Mouse (Mus musculus) midbrain, embryonic 16.5 days (tissue): Measurements from ENCODE around the gene Fkbp15. TPM values are rescaled to one million over a fixed set of nuclear protein-coding genes. Genes with fewer than 3 reads are reported as not detected.

ENCODE experiments used
- ATAC-seq: fragments of 200-750 bp; cut with Nextera tagmentation; 2 replicates; pipeline ENCODE4 v1.8.0; 2017; ENCODE audit warnings: moderate TSS enrichment
- H3K27ac ChIP-seq: fragments of 300-500 bp; sonication (generic); 2 replicates; pipeline ENCODE4 v1.5.1; 2014; ENCODE audit warnings: mild to moderate bottlenecking, low read length, mixed read lengths
- H3K27me3 ChIP-seq: fragments of 300-500 bp; sonication (generic); 2 replicates; pipeline ENCODE4 v1.6.1; 2014; ENCODE audit warnings: low read depth, low read length, mixed read lengths; ENCODE audit not compliant: control insufficient read depth, insufficient read depth
- H3K36me3 ChIP-seq: fragments of 300-500 bp; sonication (generic); 2 replicates; pipeline ENCODE4 v1.6.1; 2014; ENCODE audit warnings: mild to moderate bottlenecking, low read length, moderate library complexity, mixed read lengths; ENCODE audit not compliant: control insufficient read depth, insufficient read depth
- H3K4me1 ChIP-seq: fragments of 300-500 bp; sonication (generic); 2 replicates; pipeline ENCODE4 v1.6.1; 2014; ENCODE audit warnings: mild to moderate bottlenecking, low read length, mixed read lengths; ENCODE audit not compliant: control insufficient read depth, insufficient read depth
- H3K4me2 ChIP-seq: fragments of 300-500 bp; sonication (generic); 2 replicates; pipeline ENCODE4 v1.6.1; 2014; ENCODE audit warnings: mild to moderate bottlenecking, low read length, mixed read lengths
- H3K4me3 ChIP-seq: fragments of 300-500 bp; sonication (generic); 2 replicates; pipeline ENCODE4 v1.5.1; 2014; ENCODE audit warnings: low read depth, mild to moderate bottlenecking, low read length, moderate library complexity, mixed read lengths
- H3K9ac ChIP-seq: fragments of 300-500 bp; sonication (generic); 2 replicates; pipeline ENCODE4 v1.6.1; 2014; ENCODE audit warnings: low read depth, low read length, mixed read lengths
- H3K9me3 ChIP-seq: fragments of 300-500 bp; sonication (generic); replicated peaks from 2 replicates; pipeline ENCODE4 v1.6.1; 2014; ENCODE audit warnings: mild to moderate bottlenecking, low read length, mixed read lengths; ENCODE audit not compliant: control insufficient read depth, poor library complexity, severe bottlenecking
- WGBS: fragments of 180-500 bp; shearing (Covaris S2); extraction: QIAGEN DNeasy Blood & Tissue Kit; methylation state at CpG from one replicate; pipeline ENCODE4 v1.1.7; 2014; 5-methylcytosine and 5-hydroxymethylcytosine counted together
- polyA plus RNA-seq: library from polyadenylated mRNA; unstranded; fragments of >200 nt; fragmentation: Nextera tagmentation; extraction: Ambion mirVana; gene quantifications from 2 replicates; pipeline ENCODE4 v1.2.1, GENCODE M21; 2015

Fkbp15 gene
- polyA plus RNA-seq, 1 experiment from 2014 or later = 21.9 TPM

DNA sequence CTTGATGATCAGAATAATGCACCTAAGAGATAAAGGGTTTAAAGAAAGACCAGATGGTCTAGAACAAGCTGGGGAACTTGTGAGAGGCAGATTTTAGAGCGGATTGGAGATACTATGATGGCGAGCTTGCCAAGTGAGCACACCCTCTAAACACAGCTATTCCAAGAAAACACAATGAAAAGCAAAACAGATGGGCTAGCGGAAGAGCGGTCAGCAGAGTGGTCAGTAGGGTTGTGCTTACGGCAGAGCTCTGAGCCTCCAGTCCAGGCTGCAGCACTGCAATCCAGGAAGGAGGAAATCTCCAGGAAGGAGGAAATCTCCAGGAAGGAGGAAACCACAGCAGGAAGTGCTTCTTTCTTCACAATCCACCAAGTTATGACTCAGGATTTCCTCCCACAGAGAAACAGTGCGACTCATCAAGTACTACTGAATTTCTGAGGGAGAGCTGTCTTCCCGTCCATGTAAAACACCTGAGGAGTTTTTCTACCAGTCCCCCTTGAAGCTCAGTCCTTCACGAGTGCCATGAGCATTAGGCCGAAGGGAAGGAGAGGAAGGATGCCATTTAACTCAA is 46.6 kb downstream of the Fkbp15 start:
- no peaks in the 10 kb centered on the region for H3K9me3 ChIP-seq

DNA sequence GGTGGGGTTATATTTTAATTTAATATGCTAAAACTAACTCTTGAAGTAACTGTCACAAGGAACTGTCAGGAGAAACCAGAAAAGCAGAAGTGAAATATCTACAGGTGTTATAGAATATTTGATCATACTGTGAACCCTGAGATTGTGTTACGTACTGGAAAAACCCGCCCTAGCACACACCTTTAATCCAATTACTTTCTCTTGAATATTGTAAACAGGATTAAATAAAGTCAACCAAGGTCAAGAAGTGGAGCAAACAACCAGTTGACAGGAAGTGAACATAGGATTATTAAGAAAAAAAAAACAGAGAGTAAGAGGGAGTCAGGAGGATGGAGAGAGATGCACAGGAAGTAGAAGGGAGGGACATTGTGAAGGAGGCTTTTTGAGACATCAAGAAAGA is 47.5 kb downstream of the Fkbp15 start:
- Histone ChIP-seq H3K4me3 (no peak overlapping the region), H3K4me2 (no peak overlapping the region), H3K4me1 (no peaks in the 10 kb centered on the region), H3K9ac (no peak overlapping the region), H3K36me3 (peaks cover 15% of the 10 kb centered on the region), H3K9me3 (no peaks in the 10 kb centered on the region), H3K27ac (no peak overlapping the region), H3K27me3 (no peaks in the 10 kb centered on the region)
- ATAC-seq = no peak
- 92% methylated on average over 2 of the region's 2 CpGs for WGBS

More for the DNA sequence above, 46.6 kb downstream of the Fkbp15 start:
- Histone ChIP-seq H3K4me3 (no peak overlapping the region), H3K36me3 (peaks cover 12% of the 10 kb centered on the region), H3K4me2 (no peak overlapping the region), H3K27me3 (no peaks in the 10 kb centered on the region), H3K4me1 (no peaks in the 10 kb centered on the region), H3K9ac (no peak overlapping the region), H3K27ac (no peak overlapping the region)
- no peak for ATAC-seq
- 90% methylated on average over 9 of the region's 9 CpGs for WGBS

DNA sequence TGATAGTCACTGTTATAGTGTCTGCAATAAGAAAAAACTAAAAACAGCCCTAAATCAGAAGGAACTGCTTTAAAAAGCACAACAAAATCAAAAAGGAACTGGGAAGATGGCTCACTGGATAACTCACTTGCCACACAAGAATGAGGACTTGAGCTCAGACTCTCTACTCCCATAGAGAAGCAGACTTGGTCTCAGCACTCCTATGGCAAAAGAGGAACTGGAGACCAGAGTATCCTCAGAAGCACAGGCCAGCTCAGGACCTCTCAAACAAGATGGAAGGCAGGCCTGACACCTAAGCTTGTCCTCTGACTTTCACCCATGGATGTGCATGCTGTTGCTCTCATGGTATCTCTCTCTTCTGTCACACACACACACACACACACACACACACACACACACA is 51.9 kb downstream of the Fkbp15 start:
- H3K36me3 ChIP-seq = peaks cover 16% of the 10 kb centered on the region
- no peak for ATAC-seq

DNA sequence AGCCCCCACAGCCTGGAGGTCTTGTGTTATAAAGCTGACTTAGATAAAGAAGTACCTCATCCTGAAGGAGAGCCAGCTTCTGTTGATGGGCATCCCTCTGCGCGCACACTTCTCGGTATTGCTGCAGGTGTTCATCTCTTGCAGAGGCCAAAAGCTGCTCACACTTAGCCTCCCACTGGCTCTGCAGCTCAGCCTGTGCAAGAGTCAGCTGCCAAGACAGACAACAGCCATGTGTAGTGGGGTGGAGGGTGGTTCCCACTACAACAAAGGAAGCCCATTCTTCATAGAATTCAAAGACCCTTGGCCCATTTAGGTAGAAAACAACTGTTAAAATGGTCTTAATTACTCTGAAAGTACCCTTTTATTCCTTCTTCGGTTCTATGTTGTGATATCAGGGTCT is 53.5 kb downstream of the Fkbp15 start:
- peaks cover 18% of the 10 kb centered on the region for H3K36me3 ChIP-seq
- H3K4me3 ChIP-seq = no peak overlapping the region
- no peaks in the 10 kb centered on the region for H3K4me1 ChIP-seq
- no peaks in the 10 kb centered on the region for H3K9me3 ChIP-seq
- no peaks in the 10 kb centered on the region for H3K27me3 ChIP-seq
- H3K27ac ChIP-seq = no peak overlapping the region
- WGBS = 84% methylated on average over 4 of the region's 4 CpGs
- no peak for ATAC-seq
- H3K9ac ChIP-seq = no peak overlapping the region
- H3K4me2 ChIP-seq = no peak overlapping the region

More for the DNA sequence above, 51.9 kb downstream of the Fkbp15 start:
- H3K4me1 ChIP-seq = no peaks in the 10 kb centered on the region
- H3K9me3 ChIP-seq = no peaks in the 10 kb centered on the region
- no peak overlapping the region for H3K27ac ChIP-seq
- no peak overlapping the region for H3K4me3 ChIP-seq
- no peak overlapping the region for H3K4me2 ChIP-seq
- no peaks in the 10 kb centered on the region for H3K27me3 ChIP-seq
- H3K9ac ChIP-seq = no peak overlapping the region

DNA sequence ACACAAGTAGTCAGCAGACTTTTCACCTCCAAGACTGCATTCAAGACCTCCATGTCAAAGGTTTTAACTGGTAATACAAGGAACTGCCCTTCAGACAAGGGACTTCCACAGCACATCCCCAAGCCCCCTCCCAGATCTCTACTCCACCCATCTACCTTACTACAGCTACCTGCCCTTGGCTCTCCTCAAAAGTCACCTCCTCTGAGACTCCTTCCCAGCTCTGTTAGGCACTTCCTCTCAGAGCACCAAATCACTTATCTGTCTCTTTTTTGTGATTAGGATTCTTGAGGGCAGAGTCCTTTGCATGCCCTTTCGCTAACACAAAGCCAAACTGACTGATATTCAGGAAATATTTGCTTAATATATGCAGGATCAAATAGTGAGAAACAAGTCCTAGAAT is 54.0 kb downstream of the Fkbp15 start:
- no peaks in the 10 kb centered on the region for H3K27me3 ChIP-seq
- H3K9ac ChIP-seq = no peak overlapping the region
- no peaks in the 10 kb centered on the region for H3K4me1 ChIP-seq
- H3K4me3 ChIP-seq = no peak overlapping the region
- no peak for ATAC-seq
- H3K4me2 ChIP-seq = no peak overlapping the region
- no peaks in the 10 kb centered on the region for H3K9me3 ChIP-seq
- WGBS = 98% methylated on average over 1 of the region's 1 CpGs
- H3K27ac ChIP-seq = no peak overlapping the region
- H3K36me3 ChIP-seq = peaks cover 23% of the 10 kb centered on the region

DNA sequence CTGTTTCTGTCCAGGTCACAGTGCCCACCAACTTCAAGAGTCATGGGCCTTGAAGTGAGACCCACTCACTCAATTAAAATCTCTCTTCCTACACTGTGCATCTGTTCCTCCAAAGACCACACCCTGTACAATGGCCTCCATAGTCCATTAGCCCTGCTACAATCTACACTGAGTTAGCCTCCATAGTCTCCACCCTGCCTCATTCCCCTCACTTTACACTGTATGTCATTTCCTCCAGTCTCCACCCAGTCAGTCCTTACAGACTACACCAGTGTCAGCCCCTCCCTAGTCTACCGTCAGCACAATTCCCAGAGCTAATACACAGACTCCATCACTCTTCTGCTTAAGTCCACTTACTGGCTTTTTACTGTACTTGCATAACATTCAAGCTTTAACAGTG is 57.1 kb downstream of the Fkbp15 start:
- Histone ChIP-seq H3K4me1 (no peaks in the 10 kb centered on the region), H3K27ac (no peak overlapping the region), H3K36me3 (peaks cover 33% of the 10 kb centered on the region), H3K9me3 (no peaks in the 10 kb centered on the region), H3K4me2 (no peak overlapping the region), H3K27me3 (no peaks in the 10 kb centered on the region), H3K4me3 (no peak overlapping the region), H3K9ac (no peak overlapping the region)
- no peak for ATAC-seq
- 94% methylated on average over 1 of the region's 1 CpGs for WGBS

DNA sequence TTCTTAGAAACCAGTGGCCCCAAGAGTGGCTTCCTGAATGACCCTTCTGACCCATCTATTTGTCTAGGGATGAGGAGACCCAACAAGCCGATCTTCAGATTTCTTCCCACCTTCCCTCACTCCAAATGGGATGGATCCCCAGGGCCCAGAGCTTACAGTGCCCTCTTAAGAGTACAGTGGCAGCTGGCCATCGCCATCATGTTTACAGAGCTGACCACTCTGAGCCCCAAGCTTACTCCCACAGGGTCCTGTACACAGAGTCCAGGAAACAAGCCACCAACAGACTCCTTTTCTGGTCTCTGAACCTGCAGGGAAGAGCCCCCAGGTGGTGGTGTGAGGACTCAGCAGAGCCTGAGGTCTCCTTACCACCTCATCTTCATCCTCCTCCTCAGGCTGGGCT is 57.6 kb downstream of the Fkbp15 start:
- no peaks in the 10 kb centered on the region for H3K9me3 ChIP-seq
- no peak for ATAC-seq
- no peaks in the 10 kb centered on the region for H3K27me3 ChIP-seq
- H3K4me3 ChIP-seq = no peak overlapping the region
- 68% methylated on average over 2 of the region's 2 CpGs for WGBS
- H3K9ac ChIP-seq = no peak overlapping the region
- peaks cover 34% of the 10 kb centered on the region for H3K36me3 ChIP-seq
- no peaks in the 10 kb centered on the region for H3K4me1 ChIP-seq
- H3K4me2 ChIP-seq = no peak overlapping the region
- no peak overlapping the region for H3K27ac ChIP-seq

DNA sequence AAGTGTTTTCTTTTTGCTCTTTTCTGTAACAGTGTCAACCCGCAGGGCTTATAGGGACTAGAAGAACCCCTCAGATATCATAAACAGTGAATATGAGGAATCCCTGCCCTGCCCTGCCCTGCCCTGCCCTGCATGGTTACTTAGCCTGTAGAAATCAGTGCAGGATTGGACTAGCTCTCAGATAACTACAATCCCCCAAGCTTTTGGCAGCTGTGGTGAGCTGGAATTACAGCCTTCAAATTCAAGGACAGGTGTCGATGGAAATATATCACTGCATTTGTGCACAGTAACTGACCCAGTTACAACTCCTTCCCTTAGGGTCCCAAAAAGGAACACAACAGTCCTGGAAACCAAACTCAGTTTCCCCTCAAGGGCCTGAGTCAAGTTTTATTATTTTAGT is 60.3 kb downstream of the Fkbp15 start:
- peaks cover 32% of the 10 kb centered on the region for H3K36me3 ChIP-seq

DNA sequence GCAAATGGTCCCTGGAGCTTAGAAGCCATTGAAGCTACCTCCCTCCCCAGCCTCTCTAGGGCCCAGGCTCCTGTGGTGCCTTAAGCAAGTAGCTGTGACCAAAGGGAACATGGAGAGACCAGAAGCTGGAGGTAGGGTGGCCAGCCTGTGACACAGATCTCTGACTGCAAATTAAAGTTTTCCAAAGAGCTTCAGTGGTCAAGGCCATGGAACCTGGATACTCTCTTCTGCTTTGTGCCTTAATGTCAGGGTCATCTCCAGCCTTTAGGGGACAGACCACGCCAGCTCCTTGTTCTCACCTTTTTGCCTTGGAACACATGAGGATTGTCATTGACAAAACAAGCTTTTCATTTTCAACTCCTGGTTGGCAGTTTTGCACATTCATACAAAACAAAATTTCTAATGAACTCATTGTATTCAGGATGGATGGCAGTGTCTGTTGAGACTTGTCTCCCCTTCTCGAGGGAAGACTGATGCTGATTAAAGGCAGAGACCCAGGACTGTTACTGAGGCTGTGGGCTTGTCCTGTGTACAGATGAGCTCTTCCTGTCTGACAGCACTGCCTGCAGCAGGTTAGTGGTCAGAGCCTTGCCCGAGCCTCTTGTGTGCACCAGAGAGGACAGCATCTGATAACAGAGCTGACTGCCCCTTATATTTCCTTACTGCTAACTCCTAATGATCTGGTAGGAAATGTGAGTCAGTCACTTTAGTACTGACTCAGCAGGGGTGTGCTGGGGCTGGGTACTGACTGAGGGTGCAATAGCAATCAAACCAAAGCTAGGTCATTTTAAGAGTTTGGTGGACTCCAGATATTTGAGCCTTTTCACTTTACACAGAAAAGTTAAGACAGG is 62.8 kb downstream of the Fkbp15 start:
- ATAC-seq = no peak

More for the DNA sequence above, 60.3 kb downstream of the Fkbp15 start:
- WGBS = 93% methylated on average over 2 of the region's 2 CpGs
- Histone ChIP-seq H3K27ac (no peak overlapping the region), H3K27me3 (no peaks in the 10 kb centered on the region), H3K9me3 (no peaks in the 10 kb centered on the region), H3K4me1 (no peaks in the 10 kb centered on the region), H3K4me2 (no peak overlapping the region), H3K4me3 (no peak overlapping the region), H3K9ac (no peak overlapping the region)
- ATAC-seq = no peak

More for the DNA sequence above, 62.8 kb downstream of the Fkbp15 start:
- Histone ChIP-seq H3K4me1 (no peaks in the 10 kb centered on the region), H3K9me3 (no peaks in the 10 kb centered on the region), H3K27me3 (no peaks in the 10 kb centered on the region), H3K9ac (no peak overlapping the region), H3K4me2 (no peak overlapping the region), H3K27ac (no peak overlapping the region), H3K4me3 (no peak overlapping the region), H3K36me3 (peaks cover 24% of the 10 kb centered on the region)
- 86% methylated on average over 3 of the region's 3 CpGs for WGBS
